Mouse (Mus musculus): ENCODE data around the gene Olfr358.

Gene Olfr358

GRCm38 (mm10) chr2:37009235-37009634 lies at the start of gene Olfr358:
Olfr358 (minus strand) TSS chr2:37009335.
- no peak for DNase-seq (ENCODE audit: low spot score in 2 of 2)

- DNase-seq (ENCODE audit: low spot score in 2 of 2): no peak
Observed at GRCm38 (mm10) chr2:36997030-36997429, 12.1 kb downstream of the Olfr358 start.

GRCm38 (mm10) chr2:36993527-36993926 lies 15.6 kb downstream of the Olfr358 start, which contains the start of gene Olfr357:
Olfr357 (plus strand) TSS chr2:36993827.
- DNase-seq (ENCODE audit: low spot score in 2 of 2): no peak

Data from heart, adult 9 months (tissue).